Mouse (Mus musculus): ENCODE measurements around the gene Gm17657.

GRCm38 (mm10) chr17:29595891-29596770 is 46.7 kb upstream of the Gm17657 start:
- TF ChIP-seq POLR2A (IDR thresholded peaks at IDR 0.05; ENCODE audit: borderline replicate concordance, low read depth, low read length) (no peak), CTCF (IDR thresholded peaks at IDR 0.05; ENCODE audit: low read depth, low read length) (no peak)

All from bone marrow macrophage, adult 2 months (primary cell).